Mouse (Mus musculus) large intestine, adult 2 months (tissue): ENCODE results near the gene Nfkb2. TPM values are rescaled to one million over a fixed set of nuclear protein-coding genes. Genes with fewer than 3 reads are reported as not detected.

Experiments
- DNase-seq: peaks from one replicate; pipeline ENCODE4 v3.0.0-alpha.2; 2012; ENCODE audit warnings: low read depth, low spot score
- WGBS: fragments of 180-500 bp; shearing (Covaris S2); methylation state at CpG from one replicate; pipeline ENCODE4 v1.1.7; 2018; 5-methylcytosine and 5-hydroxymethylcytosine counted together
- polyA plus RNA-seq: library from polyadenylated mRNA; depleted of rRNA; stranded (reverse); fragments of >200 nt; gene quantifications from 2 replicates; pipeline ENCODE4 v1.2.3, GENCODE M21; 2012

Nfkb2 gene
- polyA plus RNA-seq, 1 experiment: 40.8 TPM

GRCm38 (mm10) chr19:46307781-46308180 is 3.7 kb downstream of the Nfkb2 start:
- 93% methylated on average over 16 of the region's 16 CpGs for WGBS
- no peak for DNase-seq

- no peak for DNase-seq
- WGBS: 91% methylated on average over 16 of the region's 16 CpGs
Observed at GRCm38 (mm10) chr19:46308303-46308702, 4.2 kb downstream of the Nfkb2 start.

- no peak for DNase-seq
- 6% methylated on average over 47 of the region's 47 CpGs for WGBS
Observed at GRCm38 (mm10) chr19:46308706-46309435, 4.8 kb downstream of the Nfkb2 start.

- no peak for DNase-seq
- WGBS: 86% methylated on average over 21 of the region's 21 CpGs
Observed at GRCm38 (mm10) chr19:46309651-46310305, 5.7 kb downstream of the Nfkb2 start.

GRCm38 (mm10) chr19:46310312-46310865 is 6.3 kb downstream of the Nfkb2 start:
- 96% methylated on average over 12 of the region's 12 CpGs for WGBS
- no peak for DNase-seq

GRCm38 (mm10) chr19:46311341-46311740 is 7.2 kb downstream of the Nfkb2 start:
- WGBS: 89% methylated on average over 9 of the region's 9 CpGs
- DNase-seq: no peak

GRCm38 (mm10) chr19:46312566-46312965 is 8.4 kb downstream of the Nfkb2 start:
- DNase-seq: no peak
- WGBS: 89% methylated on average over 21 of the region's 21 CpGs

GRCm38 (mm10) chr19:46313116-46313515 is 9.0 kb downstream of the Nfkb2 start:
- whole genome bisulfite sequencing: 86% methylated on average over 9 of the region's 9 CpGs
- DNase-seq: no peak

- WGBS: 70% methylated on average over 6 of the region's 6 CpGs
- DNase-seq: no peak
Observed at GRCm38 (mm10) chr19:46313591-46313990, 9.5 kb downstream of the Nfkb2 start.

- 24% methylated on average over 18 of the region's 18 CpGs for WGBS
- no peak for DNase-seq
Observed at GRCm38 (mm10) chr19:46314151-46314601, 10.1 kb downstream of the Nfkb2 start.

GRCm38 (mm10) chr19:46314872-46315742 is 11.0 kb downstream of the Nfkb2 start:
- DNase-seq: no peak
- WGBS: 16% methylated on average over 14 of the region's 14 CpGs

GRCm38 (mm10) chr19:46315752-46316610 is 11.9 kb downstream of the Nfkb2 start:
- 47% methylated on average over 12 of the region's 12 CpGs for WGBS
- DNase-seq: no peak

GRCm38 (mm10) chr19:46316846-46317545 is 12.9 kb downstream of the Nfkb2 start:
- WGBS: 29% methylated on average over 15 of the region's 15 CpGs
- no peak for DNase-seq

- DNase-seq: no peak
- WGBS: 3% methylated on average over 36 of the region's 48 CpGs
Observed at GRCm38 (mm10) chr19:46317546-46317885, 13.4 kb downstream of the Nfkb2 start.

- 5% methylated on average over 40 of the region's 42 CpGs for WGBS
- no peak for DNase-seq
Observed at GRCm38 (mm10) chr19:46318031-46318471, 13.9 kb downstream of the Nfkb2 start.

- WGBS: 14% methylated on average over 16 of the region's 16 CpGs
- DNase-seq: no peak
Observed at GRCm38 (mm10) chr19:46318586-46319378, 14.7 kb downstream of the Nfkb2 start.

GRCm38 (mm10) chr19:46320076-46320785 is 16.1 kb downstream of the Nfkb2 start:
- no peak for DNase-seq
- 66% methylated on average over 8 of the region's 8 CpGs for WGBS
